Mouse (Mus musculus): ENCODE data around the gene Bcl7c.

The Bcl7c gene

DNA sequence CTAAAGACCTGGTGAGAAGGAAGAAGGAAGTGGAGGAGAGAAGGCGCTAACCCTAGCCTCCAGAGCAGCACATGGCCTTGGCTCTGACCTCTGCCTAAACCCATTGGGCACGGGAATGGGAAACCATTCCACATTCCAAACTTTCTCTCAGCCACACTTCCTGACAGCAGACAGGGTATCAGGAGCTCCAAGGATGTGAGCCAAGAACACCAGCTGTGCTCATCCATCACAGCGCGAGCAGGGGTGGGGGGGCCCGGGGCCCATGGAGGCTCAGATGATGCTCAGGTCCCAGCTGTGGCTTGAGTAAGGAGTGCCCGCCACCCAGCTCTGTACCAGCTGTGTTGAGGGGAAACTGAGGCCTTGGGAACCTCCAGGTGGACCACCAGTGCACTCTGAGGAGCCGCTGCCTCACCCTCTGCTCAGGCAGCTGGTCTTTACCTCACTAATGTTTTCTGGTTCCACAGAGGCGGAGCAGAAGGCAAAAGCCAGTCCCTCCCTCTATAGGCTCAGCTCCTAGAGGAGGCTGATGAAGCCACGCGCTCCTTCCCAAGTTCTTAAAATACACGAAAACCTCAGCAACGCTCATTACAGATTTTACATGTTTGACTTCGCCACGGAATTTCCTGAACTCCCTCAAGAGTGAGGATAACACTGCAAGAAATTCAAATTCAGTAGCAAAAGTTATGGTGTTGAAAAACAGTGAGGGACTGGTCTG lies 23.3 kb downstream of the Bcl7c start:
- DNase-seq (ENCODE audit: low spot score), result no peak

DNA sequence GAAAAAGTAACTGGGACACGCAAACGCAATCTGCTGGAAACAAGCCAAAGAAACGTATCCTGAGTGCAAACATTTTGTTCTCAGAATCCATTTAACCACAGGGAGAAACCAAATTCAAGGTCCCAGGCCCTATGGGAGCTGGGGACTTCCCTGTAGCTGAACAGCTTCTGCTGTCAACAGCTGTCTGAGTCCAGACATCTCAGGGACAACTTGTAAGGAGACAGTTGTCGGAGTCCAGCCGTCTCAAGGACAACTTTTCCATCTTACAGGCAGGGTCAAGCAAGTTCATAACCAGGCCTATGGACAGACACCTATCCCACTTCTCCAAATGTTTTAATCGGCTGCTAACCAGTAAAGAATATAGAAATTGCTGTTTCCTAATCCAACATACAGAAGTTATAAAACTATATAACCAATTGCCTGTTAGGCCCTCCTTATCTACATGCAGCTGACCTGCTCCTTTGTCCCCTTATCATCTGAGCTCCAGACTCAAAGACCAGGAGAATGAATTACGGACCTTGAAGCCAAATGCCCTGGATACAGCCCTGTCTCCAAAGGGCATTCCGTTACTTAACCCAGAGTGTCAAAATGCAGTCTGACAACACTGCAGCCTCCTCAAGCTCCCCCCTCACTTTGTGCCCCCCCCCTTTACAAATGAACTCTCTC lies 26.7 kb downstream of the Bcl7c start:
- no peak for DNase-seq (ENCODE audit: low spot score)

DNA sequence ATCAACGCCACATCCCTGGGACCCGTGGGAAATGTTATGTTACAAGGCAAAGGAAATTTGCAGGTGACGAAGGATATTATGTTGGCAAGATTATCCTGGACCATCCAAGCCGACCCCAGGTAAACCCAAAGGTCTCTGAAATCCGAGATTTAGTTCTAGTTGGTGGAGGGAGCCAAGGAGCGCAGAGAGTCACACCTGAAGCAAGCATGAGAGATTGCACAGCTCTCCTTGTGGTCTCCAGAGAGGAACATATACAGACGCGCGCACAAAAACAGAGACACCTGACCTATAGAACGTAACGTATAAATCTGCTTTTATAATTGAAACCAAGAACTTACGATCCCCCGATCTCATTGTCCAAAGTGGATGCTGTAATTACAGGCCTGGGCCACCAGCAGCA lies 28.2 kb downstream of the Bcl7c start:
- DNase-seq (ENCODE audit: low spot score), result no peak

GRCm38 (mm10) chr7:127678811-127679210 lies 29.9 kb downstream of the Bcl7c start:
- DNase-seq (ENCODE audit: low spot score), result no peak

- DNase-seq (ENCODE audit: low spot score), result no peak
Observed at GRCm38 (mm10) chr7:127677609-127678008, 31.1 kb downstream of the Bcl7c start.

- no peak for DNase-seq (ENCODE audit: low spot score)
Observed at GRCm38 (mm10) chr7:127677077-127677476, 31.7 kb downstream of the Bcl7c start.

- no peak for DNase-seq (ENCODE audit: low spot score)
Observed at GRCm38 (mm10) chr7:127675391-127675811, 33.3 kb downstream of the Bcl7c start.

- DNase-seq (ENCODE audit: low spot score), result peak; percentile 66
Observed at GRCm38 (mm10) chr7:127674977-127675376, 33.8 kb downstream of the Bcl7c start.

DNA sequence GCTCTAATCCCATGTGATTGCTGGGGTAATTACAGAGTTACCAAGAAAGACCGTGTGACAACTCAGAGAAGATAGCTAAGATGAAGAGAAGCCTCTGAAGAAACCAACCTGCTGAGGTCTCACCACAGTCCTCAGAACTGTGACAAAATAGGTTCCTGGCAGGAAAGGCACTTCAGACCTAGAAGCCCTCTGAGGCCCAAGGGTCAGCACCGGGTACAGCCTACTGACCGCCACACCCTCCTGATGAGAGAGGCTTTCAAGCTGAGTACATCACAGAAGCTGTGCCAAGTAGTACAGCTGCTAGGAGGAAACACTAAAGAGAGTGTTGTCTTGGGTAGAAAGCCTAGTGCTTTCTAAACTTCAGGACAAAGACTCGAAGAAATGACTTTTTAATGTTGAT lies 36.0 kb downstream of the Bcl7c start:
- no peak for DNase-seq (ENCODE audit: low spot score)

- no peak for DNase-seq (ENCODE audit: low spot score)
Observed at GRCm38 (mm10) chr7:127671880-127672774, 36.6 kb downstream of the Bcl7c start.

GRCm38 (mm10) chr7:127667171-127667570 lies 41.6 kb downstream of the Bcl7c start:
- DNase-seq (ENCODE audit: low spot score), result no peak

DNA sequence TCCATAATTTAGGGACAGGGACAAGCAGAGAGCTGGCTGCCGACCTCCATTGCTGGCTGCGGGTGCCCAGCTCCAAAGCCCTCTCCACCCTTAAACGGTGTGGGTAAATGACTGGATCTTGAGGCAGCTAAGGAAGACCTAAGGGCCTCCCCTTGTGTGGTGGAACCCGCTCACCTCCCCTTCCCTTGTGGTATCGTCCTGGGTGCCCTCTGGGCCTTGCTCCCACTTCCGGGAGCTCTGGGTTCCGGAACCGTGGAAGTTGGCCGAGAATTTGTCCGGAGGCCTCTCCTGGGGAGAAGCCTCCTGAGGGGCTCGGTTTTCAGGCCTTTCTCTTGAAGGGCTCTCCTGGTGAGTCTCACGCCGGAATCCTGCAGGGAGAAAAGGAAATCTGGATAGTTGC lies 42.1 kb downstream of the Bcl7c start:
- no peak for DNase-seq (ENCODE audit: low spot score)

- no peak for DNase-seq (ENCODE audit: low spot score)
Observed at GRCm38 (mm10) chr7:127666066-127666654, 42.6 kb downstream of the Bcl7c start.

- no peak for DNase-seq (ENCODE audit: low spot score)
Observed at GRCm38 (mm10) chr7:127662926-127663325, 45.8 kb downstream of the Bcl7c start.

DNA sequence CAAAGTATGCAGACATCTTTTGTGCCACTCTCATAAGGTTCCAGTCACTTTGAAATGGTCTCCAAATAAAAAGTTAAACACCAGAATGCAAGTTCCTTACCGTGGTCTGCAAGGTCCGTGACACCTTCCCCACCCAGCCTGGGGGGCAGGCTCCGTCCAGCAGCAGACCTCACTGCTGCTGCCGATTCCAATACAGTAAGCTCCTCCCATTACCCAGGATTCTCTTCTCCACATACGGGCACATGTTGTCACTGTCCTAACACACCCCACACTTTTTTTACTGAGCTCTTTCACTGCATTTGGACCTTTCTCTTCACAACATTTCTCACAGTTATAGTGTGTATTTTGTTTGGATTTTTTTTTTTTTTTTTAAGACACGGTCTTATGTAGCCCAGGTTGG lies 46.9 kb downstream of the Bcl7c start:
- no peak for DNase-seq (ENCODE audit: low spot score)

- DNase-seq (ENCODE audit: low spot score), result no peak
Observed at GRCm38 (mm10) chr7:127660882-127661281, 47.9 kb downstream of the Bcl7c start.

- peak; percentile 31 for DNase-seq (ENCODE audit: low spot score)
Observed at GRCm38 (mm10) chr7:127656946-127657345, 51.8 kb downstream of the Bcl7c start.

DNA sequence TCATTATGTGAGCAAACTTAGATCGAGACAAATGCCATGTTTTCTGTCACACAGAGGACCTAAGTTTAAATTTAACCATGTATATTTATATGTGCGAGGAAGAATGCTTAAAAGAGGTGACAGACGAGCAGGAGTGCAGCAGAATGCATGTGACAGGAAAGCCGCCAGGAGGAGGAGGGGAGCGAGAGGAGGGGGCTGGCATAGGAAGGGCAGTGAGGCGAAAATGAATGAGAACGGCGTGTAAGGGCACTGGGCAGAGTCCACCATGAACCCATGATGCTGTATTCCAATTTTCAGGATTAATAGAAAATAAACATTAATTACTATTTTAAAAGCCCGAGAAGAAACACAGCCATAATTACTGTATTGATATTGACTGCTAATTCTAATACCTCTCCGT lies 54.4 kb downstream of the Bcl7c start:
- DNase-seq (ENCODE audit: low spot score), result no peak

DNA sequence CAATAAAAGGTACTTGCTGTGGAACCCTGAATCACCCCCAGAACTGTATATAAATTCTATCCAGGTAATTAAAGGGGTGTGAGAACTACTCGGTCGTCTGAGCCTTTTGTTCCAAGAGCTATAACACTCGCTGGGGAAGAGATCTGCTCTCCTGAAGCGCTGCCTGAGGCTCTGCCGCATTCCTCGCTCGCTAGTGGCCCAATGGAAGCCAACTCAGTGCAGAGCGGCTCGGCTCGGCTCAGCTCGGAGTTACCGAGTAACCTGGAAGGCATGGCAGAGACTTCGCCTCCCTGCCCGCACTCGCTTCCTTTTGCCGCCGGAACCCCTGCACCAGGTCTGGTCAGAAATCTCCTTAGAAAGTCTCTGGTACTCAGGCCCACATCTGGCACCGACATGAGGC lies 56.7 kb downstream of the Bcl7c start:
- DNase-seq (ENCODE audit: low spot score), result no peak

GRCm38 (mm10) chr7:127651624-127652023 lies 57.1 kb downstream of the Bcl7c start:
- no peak for DNase-seq (ENCODE audit: low spot score)

GRCm38 (mm10) chr7:127649206-127649605 lies 59.5 kb downstream of the Bcl7c start:
- no peak for DNase-seq (ENCODE audit: low spot score)

- no peak for DNase-seq (ENCODE audit: low spot score)
Observed at GRCm38 (mm10) chr7:127648516-127649201, 60.1 kb downstream of the Bcl7c start.

Measured in ovary, postnatal 10 days (tissue).